Mouse (Mus musculus) limb, embryonic 11.5 days (tissue): ENCODE data around the gene Emcn. TPM values are rescaled to one million over a fixed set of nuclear protein-coding genes. Genes with fewer than 3 reads are reported as not detected.

Experiments used
- ATAC-seq: fragments of 200-750 bp; cut with Nextera tagmentation; 2 replicates; pipeline ENCODE4 v1.8.0; 2017; ENCODE audit warnings: low read depth; ENCODE audit not compliant: insufficient number of reproducible peaks, low FRiP score, low TSS enrichment
- DNase-seq: peaks from one replicate; pipeline ENCODE4 v3.0.0-alpha.2; 2015; ENCODE audit warnings: low spot score
- H3K27ac ChIP-seq: fragments of 300-500 bp; sonication (generic); replicated peaks from 2 replicates; pipeline ENCODE4 v1.5.1; 2014; ENCODE audit warnings: low read depth, mild to moderate bottlenecking, low read length
- H3K27me3 ChIP-seq: fragments of 300-500 bp; sonication (generic); 2 replicates; pipeline ENCODE4 v1.6.1; 2014; ENCODE audit warnings: mild to moderate bottlenecking, low read length, mixed read lengths; ENCODE audit not compliant: control insufficient read depth, insufficient read depth
- H3K36me3 ChIP-seq: fragments of 300-500 bp; sonication (generic); 2 replicates; pipeline ENCODE4 v1.6.1; 2014; ENCODE audit warnings: mild to moderate bottlenecking, low read length, moderate library complexity, mixed read lengths; ENCODE audit not compliant: control insufficient read depth, insufficient read depth
- H3K4me1 ChIP-seq: fragments of 300-500 bp; sonication (generic); 2 replicates; pipeline ENCODE4 v1.6.1; 2014; ENCODE audit warnings: low read length, mixed read lengths; ENCODE audit not compliant: control insufficient read depth, insufficient read depth
- H3K4me2 ChIP-seq: fragments of 300-500 bp; sonication (generic); 2 replicates; pipeline ENCODE4 v1.6.1; 2014; ENCODE audit warnings: low read depth, mild to moderate bottlenecking, moderate library complexity; ENCODE audit not compliant: severe bottlenecking
- H3K4me3 ChIP-seq: fragments of 300-500 bp; sonication (generic); 2 replicates; pipeline ENCODE4 v1.5.1; 2014; ENCODE audit warnings: low read depth, low read length
- H3K9ac ChIP-seq: fragments of 300-500 bp; sonication (generic); 2 replicates; pipeline ENCODE4 v1.6.1; 2014; ENCODE audit warnings: mild to moderate bottlenecking, low read length
- H3K9me3 ChIP-seq: fragments of 300-500 bp; sonication (generic); 2 replicates; pipeline ENCODE4 v1.6.1; 2016; ENCODE audit warnings: low read length; ENCODE audit not compliant: control insufficient read depth
- WGBS: fragments of 180-500 bp; shearing (Covaris S2); extraction: QIAGEN DNeasy Blood & Tissue Kit; methylation state at CpG from one replicate; pipeline ENCODE4 v1.1.7; 2014; 5-methylcytosine and 5-hydroxymethylcytosine counted together
- polyA plus RNA-seq: library from polyadenylated mRNA; unstranded; fragments of >200 nt; fragmentation: Nextera tagmentation; extraction: Ambion mirVana; gene quantifications from 2 replicates; pipeline ENCODE4 v1.2.1, GENCODE M21; 2014

The Emcn gene
- polyA plus RNA-seq, result 27.4 and 28.6 TPM in 2 replicates

DNA sequence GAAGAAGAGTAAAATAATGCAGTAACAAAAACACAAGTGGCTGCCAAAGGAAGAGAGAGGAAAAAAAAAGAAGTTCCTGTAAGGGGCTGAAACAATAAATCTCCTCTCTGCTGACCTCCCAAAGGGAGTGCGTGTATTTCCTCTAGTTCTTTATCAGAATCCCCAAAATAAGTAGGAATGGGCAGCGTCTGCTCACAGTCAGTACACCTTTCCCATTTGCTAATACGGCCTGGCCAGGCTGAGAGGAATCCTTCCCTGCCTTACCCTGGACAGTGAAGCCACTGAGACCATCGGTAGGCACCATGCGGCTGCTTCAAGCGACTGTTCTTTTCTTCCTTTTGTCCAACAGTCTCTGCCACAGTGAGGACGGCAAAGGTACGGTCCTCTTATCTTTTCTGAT is at the start of gene Emcn:
Gene Emcn (plus strand): TSS at position 130 of the 400 bp plus-strand sequence.
- ATAC-seq, result no peak
- Histone ChIP-seq H3K27ac (no peak within 1 kb of the TSS), H3K4me1 (no peaks in the 10 kb centered on the region), H3K9ac (no peak within 1 kb of the TSS), H3K9me3 (no peaks in the 10 kb centered on the region), H3K36me3 (no peaks in the 10 kb centered on the region), H3K27me3 (no peaks in the 10 kb centered on the region), H3K4me3 (no peak within 1 kb of the TSS), H3K4me2 (no peak within 1 kb of the TSS)
- 79% methylated on average over 8 of the region's 8 CpGs for WGBS
- no peak for DNase-seq

DNA sequence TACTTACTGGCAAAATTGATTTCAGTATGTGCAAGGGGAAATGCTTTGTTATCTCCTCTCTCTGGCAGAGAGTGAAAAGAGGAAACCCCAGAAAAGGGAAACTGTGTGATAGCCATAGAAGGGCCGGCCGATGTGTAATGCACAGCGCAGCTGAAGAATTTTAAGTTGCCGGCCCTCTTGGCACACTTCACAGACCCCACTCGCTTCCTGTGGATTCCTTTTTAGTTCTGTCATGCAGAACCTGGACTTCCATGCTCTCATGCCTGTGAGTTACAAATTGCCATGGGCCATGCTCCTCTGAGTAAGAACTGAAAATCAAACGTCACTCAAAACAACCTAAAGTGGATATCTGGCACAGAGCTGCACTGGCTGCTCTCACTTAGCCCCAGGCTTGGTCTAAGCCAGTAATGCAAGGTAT is 47.7 kb upstream of the Emcn start:
- Histone ChIP-seq H3K4me3 (no peak overlapping the region), H3K4me1 (no peaks in the 10 kb centered on the region), H3K36me3 (no peaks in the 10 kb centered on the region), H3K9me3 (no peaks in the 10 kb centered on the region), H3K4me2 (no peak overlapping the region), H3K27ac (no peak overlapping the region), H3K27me3 (no peaks in the 10 kb centered on the region), H3K9ac (no peak overlapping the region)
- WGBS, result 85% methylated on average over 6 of the region's 6 CpGs
- no peak for DNase-seq
- no peak for ATAC-seq

- H3K27ac ChIP-seq, result no peak overlapping the region
Measured at GRCm38 (mm10) chr3:137298230-137298629, 42.6 kb upstream of the Emcn start.

GRCm38 (mm10) chr3:137300210-137300609 is 40.7 kb upstream of the Emcn start:
- Histone ChIP-seq H3K27me3 (no peaks in the 10 kb centered on the region), H3K36me3 (no peaks in the 10 kb centered on the region), H3K9me3 (no peaks in the 10 kb centered on the region), H3K4me2 (no peak overlapping the region), H3K27ac (no peak overlapping the region), H3K9ac (no peak overlapping the region), H3K4me1 (no peaks in the 10 kb centered on the region), H3K4me3 (no peak overlapping the region)
- DNase-seq (no peak), ATAC-seq (no peak)
- 82% methylated on average over 3 of the region's 3 CpGs for WGBS

More at GRCm38 (mm10) chr3:137298230-137298629, 42.6 kb upstream of the Emcn start:
- no peaks in the 10 kb centered on the region for H3K36me3 ChIP-seq
- WGBS, result 81% methylated on average over 2 of the region's 2 CpGs
- no peaks in the 10 kb centered on the region for H3K4me1 ChIP-seq
- DNase-seq, result no peak
- H3K9ac ChIP-seq, result no peak overlapping the region
- no peak overlapping the region for H3K4me2 ChIP-seq
- no peak for ATAC-seq
- no peaks in the 10 kb centered on the region for H3K27me3 ChIP-seq
- no peaks in the 10 kb centered on the region for H3K9me3 ChIP-seq
- H3K4me3 ChIP-seq, result no peak overlapping the region

GRCm38 (mm10) chr3:137301195-137301594 is 39.7 kb upstream of the Emcn start:
- Histone ChIP-seq H3K27ac (no peak overlapping the region), H3K36me3 (no peaks in the 10 kb centered on the region), H3K4me1 (no peaks in the 10 kb centered on the region), H3K4me3 (no peak overlapping the region), H3K4me2 (no peak overlapping the region), H3K9ac (no peak overlapping the region), H3K27me3 (no peaks in the 10 kb centered on the region), H3K9me3 (no peaks in the 10 kb centered on the region)
- DNase-seq, result no peak
- no peak for ATAC-seq

DNA sequence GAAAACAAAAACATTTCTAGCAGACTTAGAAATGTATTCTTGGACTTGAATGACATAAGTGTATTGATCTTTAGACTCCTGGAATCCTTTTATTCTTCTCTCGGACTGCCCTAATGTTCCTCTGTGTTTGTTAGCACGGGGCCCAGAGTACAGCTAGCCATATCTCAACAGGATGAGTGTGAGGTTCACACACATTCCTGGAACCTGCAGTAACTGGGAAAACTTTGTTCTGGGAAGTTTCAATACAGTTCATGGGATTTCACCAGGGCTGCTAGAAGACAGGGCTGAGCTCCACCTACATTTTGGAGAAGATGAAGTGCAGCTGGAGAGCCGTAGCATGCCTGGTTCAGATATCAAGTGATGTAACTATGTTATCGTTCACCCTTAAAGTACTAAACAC is 38.1 kb upstream of the Emcn start:
- H3K9me3 ChIP-seq, result no peaks in the 10 kb centered on the region
- no peaks in the 10 kb centered on the region for H3K4me1 ChIP-seq
- no peak overlapping the region for H3K27ac ChIP-seq
- no peak overlapping the region for H3K9ac ChIP-seq
- 87% methylated on average over 4 of the region's 4 CpGs for WGBS
- no peak overlapping the region for H3K4me2 ChIP-seq
- H3K27me3 ChIP-seq, result no peaks in the 10 kb centered on the region
- no peak overlapping the region for H3K4me3 ChIP-seq
- DNase-seq, result no peak
- H3K36me3 ChIP-seq, result no peaks in the 10 kb centered on the region
- no peak for ATAC-seq

DNA sequence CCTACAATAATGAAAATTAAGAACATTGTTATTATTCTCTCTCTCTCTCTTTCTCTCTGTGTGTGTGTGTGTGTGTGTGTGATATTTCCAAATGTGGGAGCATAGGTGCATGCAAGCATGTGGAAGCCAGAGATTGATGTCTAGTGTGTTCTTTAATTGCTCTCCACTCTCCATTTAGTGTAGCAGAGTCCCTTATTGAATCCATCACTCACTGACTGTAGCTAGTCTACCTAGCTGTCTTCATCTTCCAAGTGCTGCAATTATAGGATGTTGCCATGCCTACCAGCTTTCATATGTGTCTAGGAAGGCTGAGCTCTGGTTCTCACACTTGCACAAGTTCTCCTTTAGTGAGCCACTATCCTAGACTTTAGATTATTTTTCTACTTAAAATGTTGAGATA is 30.9 kb upstream of the Emcn start:
- H3K27ac ChIP-seq, result no peak overlapping the region
- H3K27me3 ChIP-seq, result no peaks in the 10 kb centered on the region
- H3K4me2 ChIP-seq, result no peak overlapping the region
- no peak overlapping the region for H3K4me3 ChIP-seq
- DNase-seq (no peak), ATAC-seq (no peak)
- H3K9me3 ChIP-seq, result no peaks in the 10 kb centered on the region
- no peaks in the 10 kb centered on the region for H3K4me1 ChIP-seq
- no peak overlapping the region for H3K9ac ChIP-seq
- no peaks in the 10 kb centered on the region for H3K36me3 ChIP-seq

GRCm38 (mm10) chr3:137312540-137312939 is 28.3 kb upstream of the Emcn start:
- H3K9me3 ChIP-seq, result no peaks in the 10 kb centered on the region
- no peak overlapping the region for H3K27ac ChIP-seq
- no peak overlapping the region for H3K4me3 ChIP-seq
- H3K36me3 ChIP-seq, result no peaks in the 10 kb centered on the region
- WGBS, result 73% methylated on average over 3 of the region's 3 CpGs
- H3K4me1 ChIP-seq, result no peaks in the 10 kb centered on the region
- no peak overlapping the region for H3K4me2 ChIP-seq
- DNase-seq (no peak), ATAC-seq (no peak)
- no peak overlapping the region for H3K9ac ChIP-seq
- H3K27me3 ChIP-seq, result no peaks in the 10 kb centered on the region

- Histone ChIP-seq H3K36me3 (no peaks in the 10 kb centered on the region), H3K27ac (no peak overlapping the region), H3K9me3 (no peaks in the 10 kb centered on the region), H3K4me3 (no peak overlapping the region), H3K4me2 (no peak overlapping the region), H3K9ac (no peak overlapping the region), H3K4me1 (no peaks in the 10 kb centered on the region), H3K27me3 (no peaks in the 10 kb centered on the region)
- WGBS, result 89% methylated on average over 2 of the region's 2 CpGs
- no peak for DNase-seq
- no peak for ATAC-seq
Measured at GRCm38 (mm10) chr3:137313775-137314362, 27.0 kb upstream of the Emcn start.
